Mouse (Mus musculus) MEL (cell line): ENCODE data around the gene Mboat2.

Experiments
- CTCF ChIP-seq, 3 experiments: IDR thresholded peaks in 2 of 3; conservative IDR thresholded peaks in 1 of 3; 2 replicates each; pipeline ENCODE4 v1.5.1; 2011 to 2012; ENCODE audit warnings: low read length in 3 of 3, low read depth in 2 of 3, mild to moderate bottlenecking in 2 of 3, improper control_type of control experiment in 1 of 3, inconsistent platforms in 1 of 3, mixed read lengths in 1 of 3, moderate library complexity in 1 of 3; ENCODE audit not compliant: control insufficient read depth in 1 of 3, insufficient read depth in 1 of 3, poor library complexity in 1 of 3, severe bottlenecking in 1 of 3
- E2F4 ChIP-seq: IDR thresholded peaks from 2 replicates; pipeline ENCODE4 v1.6.1; 2011; ENCODE audit warnings: low read depth, low read length, improper control_type of control experiment, borderline replicate concordance
- HCFC1 ChIP-seq: IDR thresholded peaks from 2 replicates; pipeline ENCODE4 v1.6.1; 2012; ENCODE audit warnings: low read depth, mild to moderate bottlenecking, inconsistent platforms, low read length, improper control_type of control experiment, moderate library complexity
- KAT2A ChIP-seq: conservative IDR thresholded peaks from 2 replicates; pipeline ENCODE4 v1.6.1; 2012; ENCODE audit warnings: low read depth, low read length, improper control_type of control experiment, inconsistent platforms
- MEF2A ChIP-seq: IDR thresholded peaks from 2 replicates; pipeline ENCODE4 v1.6.1; 2014; ENCODE audit warnings: low read depth, mild to moderate bottlenecking, inconsistent platforms, low read length, improper control_type of control experiment; ENCODE audit not compliant: poor library complexity, insufficient replicate concordance, severe bottlenecking; ENCODE audit errors: extremely low read depth
- POLR2A ChIP-seq, 2 experiments: IDR thresholded peaks; 2 replicates each; pipeline ENCODE4 v1.6.1; 2011 to 2012; ENCODE audit warnings: low read length in 2 of 2, mild to moderate bottlenecking in 2 of 2, control low read depth in 1 of 2, improper control_type of control experiment in 1 of 2, low read depth in 1 of 2, moderate library complexity in 1 of 2; ENCODE audit not compliant: control insufficient read depth in 1 of 2, insufficient read depth in 1 of 2, poor library complexity in 1 of 2
- TAL1 ChIP-seq: IDR thresholded peaks from 2 replicates; pipeline ENCODE4 v1.6.1; 2012; ENCODE audit warnings: mild to moderate bottlenecking, inconsistent platforms, low read length, moderate library complexity, mixed read lengths
- USF1 ChIP-seq: IDR thresholded peaks from 2 replicates; pipeline ENCODE4 v1.6.1; 2014; ENCODE audit warnings: low read depth, mild to moderate bottlenecking, inconsistent platforms, low read length, improper control_type of control experiment, moderate library complexity
- USF2 ChIP-seq, 2 experiments: IDR thresholded peaks; 2 replicates each; pipeline ENCODE4 v1.6.1; 2011 to 2012; ENCODE audit warnings: improper control_type of control experiment in 2 of 2, low read length in 2 of 2, borderline replicate concordance in 1 of 2, inconsistent platforms in 1 of 2, low read depth in 1 of 2, mild to moderate bottlenecking in 1 of 2; ENCODE audit not compliant: insufficient read depth in 1 of 2
- ZKSCAN1 ChIP-seq: IDR thresholded peaks from 2 replicates; pipeline ENCODE4 v1.6.1; 2012; ENCODE audit warnings: low read depth, mild to moderate bottlenecking, inconsistent platforms, low read length, improper control_type of control experiment, moderate library complexity

GRCm38 (mm10) chr12:24942619-24943287 is 112.1 kb downstream of the Mboat2 start:
- TF ChIP-seq E2F4 (no peak), USF2 (IDR thresholded peaks at IDR 0.05; ENCODE audit: borderline replicate concordance in 1 of 2, insufficient read depth in 1 of 2, low read depth in 1 of 2, low read length in 2 of 2) (no peak), CTCF (IDR thresholded peaks at IDR 0.05 in 2 of 3, conservative IDR thresholded peaks at IDR 0.05 in 1 of 3; ENCODE audit: control insufficient read depth in 1 of 3, insufficient read depth in 1 of 3, low read depth in 2 of 3, low read length in 3 of 3, poor library complexity in 1 of 3, severe bottlenecking in 1 of 3) (no peak), USF1 (no peak), POLR2A (IDR thresholded peaks at IDR 0.05; ENCODE audit: control insufficient read depth in 1 of 2, insufficient read depth in 1 of 2, low read depth in 1 of 2, low read length in 2 of 2, poor library complexity in 1 of 2) (no peak), TAL1 (no peak), KAT2A (no peak), MEF2A (no peak), HCFC1 (no peak), ZKSCAN1 (no peak)
